Mouse (Mus musculus) CH12.LX (cell line): Measurements from ENCODE around the gene Mapk8ip3. TPM values are rescaled to one million over a fixed set of nuclear protein-coding genes. Genes with fewer than 3 reads are reported as not detected.
"Not testable (repeated sequence)": the region's sequence is repeated elsewhere in the genome, so short reads cannot be mapped to it uniquely, and the experiment has no call there.

Experiments used
- DNase-seq: peaks from one replicate; pipeline ENCODE4 v3.0.0-alpha.2; 2013; ENCODE audit errors: extremely low read depth
- H3K27ac ChIP-seq: 2 replicates; pipeline ENCODE4 v1.5.1; 2012; ENCODE audit warnings: low read depth, mild to moderate bottlenecking, control low read depth, moderate library complexity; ENCODE audit not compliant: insufficient read depth
- H3K27me3 ChIP-seq: replicated peaks from 2 replicates; pipeline ENCODE3; 2012; ENCODE audit warnings: inconsistent platforms
- H3K36me3 ChIP-seq, 2 experiments: replicated peaks in 1 of 2; 2 replicates each; pipeline versions ENCODE3 to v1.6.1; 2012; ENCODE audit warnings: inconsistent platforms in 1 of 2, low read length in 1 of 2, mild to moderate bottlenecking in 1 of 2, mixed read lengths in 1 of 2, moderate library complexity in 1 of 2; ENCODE audit not compliant: control insufficient read depth in 1 of 2, insufficient read depth in 1 of 2
- H3K4me1 ChIP-seq, 2 experiments: 2 replicates each; pipeline ENCODE4 v1.6.1; 2012; ENCODE audit warnings: inconsistent platforms in 1 of 2, moderate library complexity in 1 of 2; ENCODE audit not compliant: insufficient read depth in 2 of 2, control insufficient read depth in 1 of 2
- H3K4me2 ChIP-seq: 2 replicates; pipeline ENCODE4 v1.6.1; 2012; ENCODE audit warnings: low read depth, mild to moderate bottlenecking, control low read depth; ENCODE audit not compliant: poor library complexity, insufficient read depth, severe bottlenecking
- H3K4me3 ChIP-seq, 3 experiments: fragments of 150-350 bp in 1 of 3; sonication (generic) in 1 of 3; replicated peaks in 1 of 3; 2 replicates each; pipeline versions ENCODE3 to v1.5.1; 2011 to 2012; ENCODE audit warnings: low read depth in 2 of 3, low read length in 2 of 3, mild to moderate bottlenecking in 2 of 3, moderate library complexity in 2 of 3, control low read depth in 1 of 3, improper control_type of control experiment in 1 of 3, inconsistent platforms in 1 of 3, mixed read lengths in 1 of 3; ENCODE audit not compliant: poor library complexity in 1 of 3
- H3K79me2 ChIP-seq: replicated peaks from 2 replicates; pipeline ENCODE4 v1.6.1; 2012; ENCODE audit warnings: mild to moderate bottlenecking, moderate library complexity; ENCODE audit not compliant: control insufficient read depth, poor library complexity, insufficient read depth, severe bottlenecking; ENCODE audit errors: extremely low read depth
- H3K9ac ChIP-seq: 2 replicates; pipeline ENCODE4 v1.6.1; 2012; ENCODE audit warnings: low read depth, mild to moderate bottlenecking, control low read depth, moderate library complexity; ENCODE audit not compliant: insufficient read depth
- H3K9me3 ChIP-seq: replicated peaks from 2 replicates; pipeline ENCODE3; 2012; ENCODE audit warnings: low read length, inconsistent platforms, mixed read lengths
- CTCF ChIP-seq, 2 experiments: IDR thresholded peaks in 1 of 2; conservative IDR thresholded peaks in 1 of 2; 2 replicates each; pipeline ENCODE4 v1.5.1; 2011 to 2012; ENCODE audit warnings: low read depth in 2 of 2, low read length in 2 of 2, improper control_type of control experiment in 1 of 2, inconsistent platforms in 1 of 2, mild to moderate bottlenecking in 1 of 2, moderate library complexity in 1 of 2
- E2F4 ChIP-seq: IDR thresholded peaks from 2 replicates; pipeline ENCODE4 v1.6.1; 2011; ENCODE audit warnings: low read depth, low read length, improper control_type of control experiment; ENCODE audit not compliant: insufficient replicate concordance
- ELF1 ChIP-seq: IDR thresholded peaks from 2 replicates; pipeline ENCODE4 v1.6.1; 2014; ENCODE audit warnings: low read depth, mild to moderate bottlenecking, inconsistent platforms, low read length, improper control_type of control experiment
- EP300 ChIP-seq: IDR thresholded peaks from 2 replicates; pipeline ENCODE4 v1.6.1; 2011; ENCODE audit warnings: low read length, improper control_type of control experiment
- GABPA ChIP-seq: IDR thresholded peaks from 2 replicates; pipeline ENCODE4 v1.6.1; 2012; ENCODE audit warnings: low read depth, low read length, improper control_type of control experiment, inconsistent platforms; ENCODE audit not compliant: insufficient replicate concordance
- HCFC1 ChIP-seq: IDR thresholded peaks from 2 replicates; pipeline ENCODE4 v1.6.1; 2012; ENCODE audit warnings: low read depth, mild to moderate bottlenecking, inconsistent platforms, low read length, improper control_type of control experiment
- KAT2A ChIP-seq: IDR thresholded peaks from 2 replicates; pipeline ENCODE4 v1.6.1; 2012; ENCODE audit warnings: low read length, improper control_type of control experiment, inconsistent platforms; ENCODE audit not compliant: insufficient replicate concordance
- MAFK ChIP-seq: IDR thresholded peaks from 2 replicates; pipeline ENCODE4 v1.6.1; 2011; ENCODE audit warnings: low read length, improper control_type of control experiment; ENCODE audit not compliant: insufficient replicate concordance
- MAZ ChIP-seq: IDR thresholded peaks from 2 replicates; pipeline ENCODE4 v1.6.1; 2012; ENCODE audit warnings: low read depth, mild to moderate bottlenecking, inconsistent platforms, low read length, improper control_type of control experiment, moderate library complexity
- MEF2A ChIP-seq: IDR thresholded peaks from 2 replicates; pipeline ENCODE4 v1.6.1; 2014; ENCODE audit warnings: low read depth, mild to moderate bottlenecking, inconsistent platforms, low read length, improper control_type of control experiment, borderline replicate concordance
- MXI1 ChIP-seq: IDR thresholded peaks from 2 replicates; pipeline ENCODE4 v1.6.1; 2011; ENCODE audit warnings: mild to moderate bottlenecking, low read depth, low read length, improper control_type of control experiment
- POLR2AphosphoS2 ChIP-seq: IDR thresholded peaks from 2 replicates; pipeline ENCODE4 v1.6.1; 2011; ENCODE audit warnings: low read depth, low read length, improper control_type of control experiment
- RAD21 ChIP-seq: IDR thresholded peaks from 2 replicates; pipeline ENCODE4 v1.6.1; 2011; ENCODE audit warnings: low read depth, mild to moderate bottlenecking, low read length, improper control_type of control experiment, moderate library complexity
- SMC3 ChIP-seq: IDR thresholded peaks from 2 replicates; pipeline ENCODE4 v1.6.1; 2011; ENCODE audit warnings: low read depth, low read length, improper control_type of control experiment
- UBTF ChIP-seq: IDR thresholded peaks from 2 replicates; pipeline ENCODE4 v1.6.1; 2012; ENCODE audit warnings: low read depth, mild to moderate bottlenecking, inconsistent platforms, low read length, improper control_type of control experiment, moderate library complexity
- USF1 ChIP-seq: IDR thresholded peaks from 2 replicates; pipeline ENCODE4 v1.6.1; 2014; ENCODE audit warnings: low read depth, mild to moderate bottlenecking, inconsistent platforms, low read length, improper control_type of control experiment
- ZNF384 ChIP-seq: IDR thresholded peaks from 2 replicates; pipeline ENCODE4 v1.6.1; 2012; ENCODE audit warnings: low read depth, low read length, improper control_type of control experiment, inconsistent platforms
- dilution Hi-C: fragments of 300-500 bp; cut with MboI; formaldehyde crosslinking; loops from 2 replicates; pipeline ENCODE4 v1.14.3; 2020; ENCODE audit warnings: low sequenced_read_pairs; ENCODE audit not compliant: extremely low pct_unique_long_range_greater_than_20kb, extremely low pct_ligation_motif_present
- in situ Hi-C: fragments of 300-500 bp; cut with MboI; formaldehyde crosslinking; loops from 3 replicates; pipeline ENCODE4 v1.14.3; 2019; ENCODE audit warnings: low sequenced_read_pairs, low pct_ligation_motif_present, low pct_unique_long_range_greater_than_20kb, mixed read lengths
- polyA plus RNA-seq: library from polyadenylated mRNA; unstranded; fragments of >175 nt; gene quantifications from 2 replicates; pipeline ENCODE4 v1.2.1, GENCODE M21; 2012; ENCODE audit warnings: low read depth; ENCODE audit not compliant: insufficient read length
- total RNA-seq, 2 experiments: library from RNA; depleted of rRNA; stranded (reverse); fragments of 300-350 nt in 1 of 2; fragments of >200 nt in 1 of 2; gene quantifications; 2 replicates each; pipeline ENCODE4 v1.2.3; 2012 to 2014

The Mapk8ip3 gene
- total and polyA plus RNA-seq, 3 experiments: 14.5 to 44.0 (median 34.1) TPM

GRCm38 (mm10) chr17:24943036-24943435, 6.3 kb upstream of the Mapk8ip3 start:
- Histone ChIP-seq H3K9ac (no peak overlapping the region; the same call in 1 of the 2 replicates), H3K36me3 (peaks cover 40 to 46% of the 10 kb centered on the region in 2 experiments), H3K4me2 (no peak overlapping the region), H3K9me3 (no peaks in the 10 kb centered on the region), H3K27ac (peak overlapping the region; percentile 44), H3K4me1 (peaks cover 10 to 55% of the 10 kb centered on the region in 2 experiments; a peak in 3 of 4 replicates), H3K79me2 (0 out of 2 replicates have a peak, but pooled peaks cover 6% of the 10 kb centered on the region), H3K4me3 (no peak overlapping the region), H3K27me3 (no peaks in the 10 kb centered on the region)
- TF ChIP-seq HCFC1 (no peak), E2F4 (no peak), KAT2A (no peak), RAD21 (no peak), ZNF384 (no peak), MAZ (no peak), UBTF (no peak), ELF1 (no peak), USF1 (no peak), MEF2A (no peak), EP300 (no peak), MAFK (no peak), MXI1 (no peak), GABPA (no peak), POLR2AphosphoS2 (no peak), SMC3 (no peak)
- in situ Hi-C loops (no loop called here), dilution Hi-C loops (no loop called here)
- DNase-seq: peak; percentile 44

GRCm38 (mm10) chr17:24942453-24942852, 5.7 kb upstream of the Mapk8ip3 start:
- TF ChIP-seq CTCF (conservative IDR thresholded peaks at IDR 0.05 in 1 of 2, IDR thresholded peaks at IDR 0.05 in 1 of 2; ENCODE audit: low read depth in 2 of 2, low read length in 2 of 2) (peak; percentile 27 to 60; a peak in 3 of 4 replicates), RAD21 (peak; percentile 31), SMC3 (peak; percentile 26)
- dilution Hi-C loops, in situ Hi-C loops, H3K4me3 ChIP-seq, H3K27ac ChIP-seq, DNase-seq, H3K9me3 ChIP-seq, H3K4me2 ChIP-seq, H3K27me3 ChIP-seq, H3K9ac ChIP-seq, H3K79me2 ChIP-seq: not testable (repeated sequence)
- Histone ChIP-seq H3K4me1 (peaks cover 10 to 55% of the 10 kb centered on the region in 2 experiments; a peak in 3 of 4 replicates), H3K36me3 (peaks cover 34 to 40% of the 10 kb centered on the region in 2 experiments)
